Comparison of ENCODE assay signal across 17 mouse cellular contexts in the genomic region with DNA sequence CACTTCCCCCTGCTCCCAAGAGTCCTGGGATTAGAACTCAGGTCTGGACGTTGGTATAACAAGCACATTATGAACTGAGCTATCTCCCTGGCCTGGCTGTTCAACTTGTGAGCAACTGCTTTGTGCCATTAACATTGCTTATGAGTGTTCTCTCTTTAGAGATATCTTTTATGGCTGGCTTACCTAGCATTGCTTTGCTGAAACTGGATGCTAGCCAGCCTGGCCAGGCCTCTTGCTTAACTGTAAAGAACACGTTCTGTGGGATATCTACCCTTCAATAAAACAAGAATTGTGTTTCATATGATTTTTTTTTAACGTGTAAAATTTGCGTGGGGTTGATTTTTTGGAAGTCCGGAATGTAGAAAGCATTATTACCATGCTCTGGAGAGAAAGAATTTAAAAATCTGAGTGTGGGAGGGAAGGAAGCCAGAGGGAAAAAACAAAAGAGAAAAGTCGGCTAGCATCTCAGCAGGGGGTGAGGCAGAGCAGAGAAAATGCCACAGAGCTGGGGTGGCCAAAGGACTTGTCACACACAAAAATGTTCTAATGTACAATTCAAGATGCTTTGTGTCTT.
DNase-seq lines count a peak whose midpoint lies in the region; ATAC-seq lines count a peak whose summit lies in the region.
"Had no signal": no experiment of that assay in that cellular context is flagged by ENCODE, and none has a peak within 500 bp of the region (broad histone marks: within the 10 kb centered on the region; RNA-seq: fewer than 3 reads in every experiment).

No protein-coding gene starts in this region.

- DNase-seq in heart, postnatal 4 days, result peak; percentile 6
- no peak for DNase-seq in heart, adult 8-10 months (ENCODE audit: low spot score)
- peak; percentile 19 for DNase-seq in right cerebral cortex, adult 18-20 months
- DNase-seq in right cerebral cortex, postnatal 4 days, result no peak
- peak; percentile 35 for DNase-seq in right cerebral cortex, postnatal 25 days
- no peak for DNase-seq in layer of hippocampus, adult 9-10 months (ENCODE audit: low spot score)
- DNase-seq: heart, adult 18-20 months; kidney, adult 8-10 months; kidney, postnatal 25 days; layer of hippocampus, adult 9-11 months; spleen, adult 18-20 months had no signal

- WGBS in embryonic facial prominence, embryonic 15.5 days, result 28% methylated on average over 6 of the region's 6 CpGs

- H3K9me3 ChIP-seq in embryonic facial prominence, embryonic 15.5 days (replicated peaks), result no peaks in the 10 kb centered on the region
- H3K9me3 ChIP-seq: forebrain, embryonic 15.5 days; megakaryocyte, embryonic 14.5 days; stomach, embryonic 15.5 days had no signal

- H3K27ac ChIP-seq in embryonic facial prominence, embryonic 15.5 days (replicated peaks), result peak overlapping the region; percentile 76
- H3K27ac ChIP-seq: forebrain, embryonic 15.5 days; liver, embryonic 14.5 days; stomach, embryonic 15.5 days had no signal

- H3K4me1 ChIP-seq in embryonic facial prominence, embryonic 15.5 days, result peaks cover 13% of the 10 kb centered on the region
- H3K4me1 ChIP-seq: forebrain, embryonic 15.5 days; megakaryocyte, embryonic 14.5 days; stomach, embryonic 15.5 days had no signal

- ATAC-seq in embryonic facial prominence, embryonic 15.5 days (ENCODE audit: insufficient number of reproducible peaks, low FRiP score, low TSS enrichment, low read depth), result no peak
- ATAC-seq: forebrain, embryonic 15.5 days; lung, postnatal 0 days had no signal

- no peak overlapping the region for H3K4me2 ChIP-seq in embryonic facial prominence, embryonic 15.5 days (replicated peaks)
- H3K4me2 ChIP-seq: forebrain, embryonic 15.5 days; stomach, embryonic 15.5 days had no signal

- no peaks in the 10 kb centered on the region for H3K36me3 ChIP-seq in embryonic facial prominence, embryonic 15.5 days
- H3K36me3 ChIP-seq: forebrain, embryonic 15.5 days; stomach, embryonic 15.5 days had no signal

- H3K9ac ChIP-seq in embryonic facial prominence, embryonic 15.5 days, result no peak overlapping the region
- H3K9ac ChIP-seq: forebrain, embryonic 15.5 days; liver, embryonic 14.5 days; stomach, embryonic 15.5 days had no signal

- no peak overlapping the region for H3K4me3 ChIP-seq in embryonic facial prominence, embryonic 15.5 days (replicated peaks)
- H3K4me3 ChIP-seq: forebrain, embryonic 15.5 days; megakaryocyte, embryonic 14.5 days; stomach, embryonic 15.5 days had no signal

- H3K27me3 ChIP-seq in embryonic facial prominence, embryonic 15.5 days, result no peaks in the 10 kb centered on the region
- H3K27me3 ChIP-seq: forebrain, embryonic 15.5 days; megakaryocyte, embryonic 14.5 days; stomach, embryonic 15.5 days had no signal

Comparison
In these comparisons a context has a peak if more than half of its experiments do, and no peak if none do; other contexts are left out.
1. DNase-seq: peak in heart, postnatal 4 days (single experiment), right cerebral cortex, adult 18-20 months (single experiment) and right cerebral cortex, postnatal 25 days (single experiment); none in heart, adult 8-10 months (single experiment), right cerebral cortex, postnatal 4 days (single experiment) and layer of hippocampus, adult 9-10 months (single experiment).